Mouse (Mus musculus) right cerebral cortex, postnatal 36 days (tissue): ENCODE results near the gene Stap1.

Source experiments
- DNase-seq, 2 experiments: peaks; one replicate each; pipeline ENCODE4 v3.0.0; 2022; ENCODE audit warnings: low spot score in 2 of 2, mixed read lengths in 1 of 2

Gene Stap1

DNA sequence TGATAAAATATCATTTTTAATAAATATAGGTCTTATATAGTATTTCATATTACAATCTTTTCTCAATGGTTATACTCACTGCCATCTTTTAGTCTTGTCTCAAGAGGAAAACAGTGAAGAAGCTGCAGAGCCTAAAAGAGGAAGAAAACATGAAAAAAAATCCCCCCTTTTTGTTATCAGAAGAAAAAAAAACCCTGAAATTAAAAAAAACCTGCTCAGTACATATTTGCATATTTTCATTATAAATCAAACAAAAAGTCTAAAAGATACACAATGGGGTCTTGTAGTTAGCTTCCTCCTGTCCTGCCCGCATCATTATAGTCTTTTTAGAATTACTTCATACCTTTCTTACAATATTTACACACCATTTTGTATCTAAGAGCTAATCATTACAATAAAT is 57.2 kb downstream of the Stap1 start:
- DNase-seq = no peak

DNA sequence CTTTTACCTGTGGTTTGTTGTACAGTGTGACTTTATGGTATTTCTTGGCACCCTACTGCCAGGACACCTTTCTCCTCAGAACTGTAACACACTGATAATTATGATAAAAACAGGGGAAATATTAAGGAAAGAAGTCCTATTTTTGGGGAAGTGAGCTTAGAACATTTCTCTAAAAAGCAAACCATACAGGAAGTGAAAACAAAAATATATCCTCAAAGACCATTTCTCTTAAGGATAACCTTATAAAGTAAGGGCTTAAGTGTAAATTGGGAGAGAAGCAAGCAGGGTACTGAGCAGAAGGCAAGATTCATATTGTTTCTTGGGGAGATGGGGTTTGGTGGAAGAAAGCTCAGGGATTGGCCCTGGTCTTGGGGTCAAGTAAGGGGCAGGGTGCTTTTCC is 58.3 kb downstream of the Stap1 start:
- DNase-seq = no peak
